22 mouse cellular contexts compared by ENCODE assay signal in the genomic region with DNA sequence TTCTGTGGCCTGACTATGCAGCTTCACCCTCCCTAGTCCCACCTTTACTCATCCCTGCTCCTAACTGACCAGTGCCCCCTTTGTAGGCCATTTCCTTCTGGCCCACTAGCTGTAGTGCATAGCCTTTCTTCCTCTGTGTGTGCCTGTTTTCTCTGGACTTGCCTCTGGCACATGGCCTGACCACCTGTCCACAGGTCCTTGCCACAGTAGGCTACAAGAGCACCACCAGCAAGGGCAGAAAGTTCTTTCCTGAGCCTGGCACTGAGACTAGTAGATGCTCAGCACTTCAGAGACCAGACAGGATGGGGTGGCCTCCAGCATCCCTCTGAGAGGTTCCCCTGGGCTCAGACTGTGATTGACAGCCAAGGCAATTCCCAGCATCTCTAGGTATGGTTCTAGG. TPM values are rescaled to one million over a fixed set of nuclear protein-coding genes. Genes with fewer than 3 reads are reported as not detected.
DNase-seq lines count a peak whose midpoint lies in the region; ATAC-seq lines count a peak whose summit lies in the region.
"Had no signal": no experiment of that assay in that cellular context is flagged by ENCODE, and none has a peak within 500 bp of the region (broad histone marks: within the 10 kb centered on the region; RNA-seq: fewer than 3 reads in every experiment).

No protein-coding gene starts in this region.

- no peak overlapping the region for H3K4me3 ChIP-seq in liver, embryonic 12.5 days
- H3K4me3 ChIP-seq: embryonic facial prominence, embryonic 12.5 days; forebrain, embryonic 12.5 days; gastrocnemius, adult 2 months; heart, embryonic 13.5 days; hindbrain, embryonic 12.5 days had no signal

- peaks cover 18% of the 10 kb centered on the region for H3K4me1 ChIP-seq in liver, embryonic 12.5 days
- H3K4me1 ChIP-seq: embryonic facial prominence, embryonic 12.5 days; heart, embryonic 13.5 days; hindbrain, embryonic 12.5 days had no signal

- no peaks in the 10 kb centered on the region for H3K27me3 ChIP-seq in liver, embryonic 12.5 days (replicated peaks)
- H3K27me3 ChIP-seq: embryonic facial prominence, embryonic 12.5 days; forebrain, embryonic 12.5 days; heart, embryonic 13.5 days; hindbrain, embryonic 12.5 days had no signal

- no peak for ATAC-seq in liver, embryonic 12.5 days
- ATAC-seq: forebrain, embryonic 16.5 days; hindbrain, embryonic 16.5 days; inflammation-experienced regulatory T-cells, adult 6 months; intestine, postnatal 0 days had no signal

- 0 out of 2 replicates have a peak, but pooled peaks cover 8% of the 10 kb centered on the region for H3K36me3 ChIP-seq in liver, embryonic 12.5 days
- H3K36me3 ChIP-seq: embryonic facial prominence, embryonic 12.5 days; forebrain, embryonic 12.5 days; heart, embryonic 13.5 days; hindbrain, embryonic 12.5 days had no signal

- H3K9me3 ChIP-seq in liver, embryonic 12.5 days (replicated peaks), result no peaks in the 10 kb centered on the region
- H3K9me3 ChIP-seq: embryonic facial prominence, embryonic 12.5 days; forebrain, embryonic 12.5 days; heart, embryonic 13.5 days; hindbrain, embryonic 12.5 days had no signal

- no peak overlapping the region for H3K9ac ChIP-seq in liver, embryonic 12.5 days
- H3K9ac ChIP-seq: embryonic facial prominence, embryonic 12.5 days; forebrain, embryonic 12.5 days; heart, embryonic 13.5 days; hindbrain, embryonic 12.5 days had no signal

- H3K4me2 ChIP-seq in liver, embryonic 12.5 days, result no peak overlapping the region
- H3K4me2 ChIP-seq: embryonic facial prominence, embryonic 12.5 days; forebrain, embryonic 12.5 days; heart, embryonic 13.5 days; hindbrain, embryonic 12.5 days had no signal

- peak; percentile 54 for DNase-seq in brain, adult 2 months (ENCODE audit: low read depth, low spot score)
- DNase-seq in cerebellum, adult 11-12 months, result peak; percentile 59
- peak; percentile 64 for DNase-seq in cerebellum, adult 9-11 months
- peak; percentile 61 to 70 for DNase-seq in cerebellum, postnatal 36 days
- no peak for DNase-seq in layer of hippocampus, adult 8-10 months (ENCODE audit: low spot score in 2 of 2)
- DNase-seq: adrenal gland, adult 2 months; adrenal gland, postnatal 25 days; embryo, embryonic 11 days; gastrocnemius, adult 2 months; gastrocnemius, postnatal 25 days; heart, postnatal 4 days; kidney, adult 8-10 months had no signal

- H3K27ac ChIP-seq in liver, embryonic 12.5 days, result no peak overlapping the region
- H3K27ac ChIP-seq: embryonic facial prominence, embryonic 12.5 days; forebrain, embryonic 12.5 days; gastrocnemius, adult 2 months; heart, embryonic 13.5 days; hindbrain, embryonic 12.5 days had no signal

RNA-seq across cellular contexts. Expression of a gene that starts 13.0 kb away (rescaled TPM):
- total RNA-seq in layer of hippocampus, adult 8-10 months (2022), result 1 to 10 TPM; 5.5 to 9.7 (median 7.4) TPM
- polyA plus RNA-seq in liver, embryonic 12.5 days (2016; fragmentation: Nextera tagmentation; extraction: Ambion mirVana), result 5.2 and 6.0 TPM in 2 replicates

RNA-seq across cellular contexts. Expression of a gene that starts 14.5 kb away (rescaled TPM):
- under 1 TPM; 0.22 to 0.86 (median 0.49) TPM for total RNA-seq in layer of hippocampus, adult 8-10 months (2022)
- polyA plus RNA-seq in liver, embryonic 12.5 days (2016; fragmentation: Nextera tagmentation; extraction: Ambion mirVana), result 34.4 and 35.3 TPM in 2 replicates

RNA-seq across cellular contexts. Expression of a gene that starts 23.5 kb away (rescaled TPM):
- total RNA-seq in layer of hippocampus, adult 8-10 months (2022), result under 1 TPM; 0.72 to 1.00 (median 0.87) TPM
- polyA plus RNA-seq in liver, embryonic 12.5 days (2016; fragmentation: Nextera tagmentation; extraction: Ambion mirVana), result 0.07 and 0.12 TPM in 2 replicates
- total RNA-seq: granulocyte monocyte progenitor cell, adult 5-6 weeks had no signal
- polyA plus RNA-seq: hindbrain, embryonic 12.5 days; inflammation-experienced regulatory T-cells, adult 6 months had no signal

RNA-seq across cellular contexts. Expression of a gene that starts 33.6 kb away (rescaled TPM):
- 10 to 100 TPM; 15.3 to 27.8 (median 23.7) TPM for total RNA-seq in layer of hippocampus, adult 8-10 months (2022)
- polyA plus RNA-seq in liver, embryonic 12.5 days (2016; fragmentation: Nextera tagmentation; extraction: Ambion mirVana), result 28.6 and 29.4 TPM in 2 replicates

RNA-seq across cellular contexts. Expression of a gene that starts 34.0 kb away (rescaled TPM):
- 10 to 100 TPM; 31.0 to 40.1 (median 35.9) TPM for total RNA-seq in layer of hippocampus, adult 8-10 months (2022)
- polyA plus RNA-seq in liver, embryonic 12.5 days (2016; fragmentation: Nextera tagmentation; extraction: Ambion mirVana), result 21.8 and 22.1 TPM in 2 replicates

Comparison
In these comparisons a context has a peak if more than half of its experiments do, and no peak if none do; other contexts are left out.
1. DNase-seq: peak in brain, adult 2 months (single experiment), cerebellum, adult 11-12 months (single experiment), cerebellum, adult 9-11 months (single experiment) and cerebellum, postnatal 36 days (2 of 2); none in layer of hippocampus, adult 8-10 months (0 of 2).